Mouse (Mus musculus): Measurements from ENCODE around the gene Gm12830. TPM values are rescaled to one million over a fixed set of nuclear protein-coding genes. Genes with fewer than 3 reads are reported as not detected.

The Gm12830 gene
- polyA plus RNA-seq, 1 experiment, result not detected

- no peaks in the 10 kb centered on the region for H3K4me1 ChIP-seq
- peaks cover 9% of the 10 kb centered on the region for H3K27me3 ChIP-seq (replicated peaks)
- no peak for TF ChIP-seq FLI1 (IDR thresholded peaks at IDR 0.05; ENCODE audit: low read length)
- TF ChIP-seq GATA1 (IDR thresholded peaks at IDR 0.05; ENCODE audit: borderline replicate concordance, low read length), result no peak
- H3K4me3 ChIP-seq (replicated peaks), result no peak overlapping the region
- H3K9me3 ChIP-seq, result no peaks in the 10 kb centered on the region
- no peaks in the 10 kb centered on the region for H3K36me3 ChIP-seq (replicated peaks; ENCODE audit: low read length)
Measured at GRCm38 (mm10) chr4:114791650-114792049, 29.9 kb upstream of the Gm12830 start.

DNA sequence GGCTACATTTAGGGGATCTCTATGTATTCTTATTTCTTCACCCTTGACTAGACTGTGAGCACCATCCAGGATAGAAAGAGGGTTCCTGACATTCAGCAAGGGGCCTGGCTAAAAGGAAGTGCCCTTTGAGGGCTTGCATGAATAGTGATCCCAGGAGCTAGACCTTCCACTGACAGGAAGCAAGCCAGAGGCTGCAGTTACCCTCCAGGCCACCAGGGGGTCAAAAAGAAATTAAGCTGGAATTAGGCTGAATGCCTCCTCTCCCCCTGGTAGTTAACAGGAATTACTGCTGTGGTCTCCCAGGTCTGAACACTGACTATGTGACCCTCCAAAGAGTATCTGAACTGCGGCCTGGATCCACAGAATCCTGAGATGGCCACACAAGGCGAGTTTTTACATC is 27.7 kb upstream of the Gm12830 start:
- Histone ChIP-seq H3K9me3 (no peaks in the 10 kb centered on the region), H3K4me1 (no peaks in the 10 kb centered on the region), H3K36me3 (replicated peaks; ENCODE audit: low read length) (no peaks in the 10 kb centered on the region), H3K27me3 (replicated peaks) (peaks cover 9% of the 10 kb centered on the region), H3K4me3 (replicated peaks) (no peak overlapping the region)
- no peak for TF ChIP-seq FLI1 (IDR thresholded peaks at IDR 0.05; ENCODE audit: low read length)
- no peak for TF ChIP-seq GATA1 (IDR thresholded peaks at IDR 0.05; ENCODE audit: borderline replicate concordance, low read length)

- Histone ChIP-seq H3K4me3 (replicated peaks) (no peak overlapping the region), H3K9me3 (no peaks in the 10 kb centered on the region), H3K4me1 (no peaks in the 10 kb centered on the region), H3K36me3 (replicated peaks; ENCODE audit: low read length) (no peaks in the 10 kb centered on the region), H3K27me3 (replicated peaks) (peaks cover 13% of the 10 kb centered on the region)
- no peak for TF ChIP-seq GATA1 (IDR thresholded peaks at IDR 0.05; ENCODE audit: borderline replicate concordance, low read length)
- no peak for TF ChIP-seq FLI1 (IDR thresholded peaks at IDR 0.05; ENCODE audit: low read length)
Measured at GRCm38 (mm10) chr4:114797254-114797914, 24.1 kb upstream of the Gm12830 start.

DNA sequence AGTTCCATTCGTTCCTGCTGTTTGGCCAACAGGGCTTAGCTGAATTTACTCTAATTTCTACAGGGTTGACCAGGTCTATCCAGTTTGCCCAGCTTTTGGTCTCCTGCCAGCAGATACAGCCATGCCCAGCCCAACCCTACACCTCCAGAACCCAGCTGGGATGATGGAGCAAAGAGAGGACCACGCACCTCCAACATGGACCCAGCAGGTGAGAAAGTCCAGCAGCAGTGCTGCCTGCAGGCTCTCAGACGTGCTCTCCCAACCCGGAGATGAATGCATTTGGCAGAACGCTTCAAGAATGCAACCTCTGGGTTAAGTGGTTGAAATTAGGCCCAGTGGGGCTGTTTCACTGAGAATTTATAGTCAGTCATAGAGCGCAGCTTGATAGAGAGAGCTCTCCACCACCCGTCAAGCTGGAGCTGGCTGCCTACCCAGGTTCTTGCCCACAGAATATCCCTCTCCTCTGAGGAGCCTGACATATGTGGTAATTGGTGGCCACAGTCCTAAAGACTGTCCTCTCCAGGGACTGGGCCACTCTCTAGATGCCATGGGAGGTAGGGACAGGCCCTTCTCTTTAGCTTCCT is 23.4 kb upstream of the Gm12830 start:
- H3K27me3 ChIP-seq (replicated peaks), result peaks cover 13% of the 10 kb centered on the region
- H3K4me1 ChIP-seq, result no peaks in the 10 kb centered on the region
- TF ChIP-seq GATA1 (IDR thresholded peaks at IDR 0.05; ENCODE audit: borderline replicate concordance, low read length) (no peak), FLI1 (IDR thresholded peaks at IDR 0.05; ENCODE audit: low read length) (no peak)
- H3K9me3 ChIP-seq, result no peaks in the 10 kb centered on the region
- H3K4me3 ChIP-seq (replicated peaks), result no peak overlapping the region
- H3K36me3 ChIP-seq (replicated peaks; ENCODE audit: low read length), result no peaks in the 10 kb centered on the region

- Histone ChIP-seq H3K4me3 (replicated peaks) (no peak overlapping the region), H3K9me3 (peaks cover 5% of the 10 kb centered on the region; the same call in 1 of the 2 replicates), H3K27me3 (replicated peaks) (peaks cover 9% of the 10 kb centered on the region), H3K36me3 (replicated peaks; ENCODE audit: low read length) (no peaks in the 10 kb centered on the region), H3K4me1 (no peaks in the 10 kb centered on the region)
- TF ChIP-seq FLI1 (IDR thresholded peaks at IDR 0.05; ENCODE audit: low read length) (no peak), GATA1 (IDR thresholded peaks at IDR 0.05; ENCODE audit: borderline replicate concordance, low read length) (no peak)
Measured at GRCm38 (mm10) chr4:114804096-114804495, 17.4 kb upstream of the Gm12830 start.

DNA sequence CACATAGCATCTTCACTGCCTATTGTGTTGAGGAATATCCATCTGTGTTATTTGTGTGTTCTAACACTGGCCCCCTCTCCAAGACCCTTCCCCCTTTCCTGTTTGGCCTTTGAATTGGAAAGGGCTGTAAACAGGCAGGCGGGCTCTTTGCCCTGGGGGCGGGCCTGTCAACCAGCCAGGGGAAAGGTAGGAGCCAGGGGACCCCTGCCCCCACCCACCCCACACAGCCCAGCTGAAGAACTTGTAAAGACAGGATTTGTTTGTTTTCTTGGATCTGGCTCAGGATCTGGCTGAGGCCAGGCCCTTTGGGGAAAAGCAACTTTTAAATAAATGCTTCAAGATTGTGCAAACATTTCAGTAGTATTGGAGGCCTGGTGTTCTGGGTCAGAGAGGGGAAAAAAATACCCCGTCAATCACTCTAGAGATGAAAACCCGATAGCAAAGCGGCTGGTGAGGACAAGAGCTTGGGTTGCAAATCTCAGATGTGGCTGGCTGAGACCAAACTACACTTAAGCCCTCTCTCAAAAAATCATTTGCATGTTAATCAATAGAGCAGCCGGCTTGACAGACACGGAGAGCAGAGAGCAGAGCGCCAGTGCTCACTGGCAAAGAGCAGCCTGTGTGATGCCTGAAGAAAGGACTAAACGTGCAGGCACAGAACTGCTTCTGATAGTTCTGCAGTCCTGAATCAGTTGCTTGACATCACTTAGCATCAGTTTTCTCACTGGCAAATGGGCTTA is 2.4 kb upstream of the Gm12830 start:
- H3K27me3 ChIP-seq (replicated peaks), result peaks cover 38% of the 10 kb centered on the region
- no peak for TF ChIP-seq GATA1 (IDR thresholded peaks at IDR 0.05; ENCODE audit: borderline replicate concordance, low read length)
- TF ChIP-seq FLI1 (IDR thresholded peaks at IDR 0.05; ENCODE audit: low read length), result no peak
- H3K36me3 ChIP-seq (replicated peaks; ENCODE audit: low read length), result no peaks in the 10 kb centered on the region

GRCm38 (mm10) chr4:114834770-114835581 is 13.5 kb downstream of the Gm12830 start:
- no peaks in the 10 kb centered on the region for H3K9me3 ChIP-seq
- TF ChIP-seq GATA1 (IDR thresholded peaks at IDR 0.05; ENCODE audit: borderline replicate concordance, low read length) (no peak), FLI1 (IDR thresholded peaks at IDR 0.05; ENCODE audit: low read length) (no peak)
- H3K27me3 ChIP-seq (replicated peaks), result peaks cover 24% of the 10 kb centered on the region
- no peaks in the 10 kb centered on the region for H3K4me1 ChIP-seq
- H3K36me3 ChIP-seq (replicated peaks; ENCODE audit: low read length), result no peaks in the 10 kb centered on the region
- H3K4me3 ChIP-seq (replicated peaks), result no peak overlapping the region

More for the DNA sequence above, 2.4 kb upstream of the Gm12830 start:
- Histone ChIP-seq H3K4me3 (replicated peaks) (no peak overlapping the region), H3K9me3 (no peaks in the 10 kb centered on the region), H3K4me1 (peaks cover 19% of the 10 kb centered on the region)

- peaks cover 14% of the 10 kb centered on the region for H3K9me3 ChIP-seq
- TF ChIP-seq FLI1 (IDR thresholded peaks at IDR 0.05; ENCODE audit: low read length) (no peak), GATA1 (IDR thresholded peaks at IDR 0.05; ENCODE audit: borderline replicate concordance, low read length) (no peak)
- peaks cover 63% of the 10 kb centered on the region for H3K27me3 ChIP-seq (replicated peaks)
- H3K36me3 ChIP-seq (replicated peaks; ENCODE audit: low read length), result no peaks in the 10 kb centered on the region
- H3K4me3 ChIP-seq (replicated peaks), result no peak overlapping the region
- H3K4me1 ChIP-seq, result no peaks in the 10 kb centered on the region
Measured at GRCm38 (mm10) chr4:114841336-114841920, 19.9 kb downstream of the Gm12830 start.

DNA sequence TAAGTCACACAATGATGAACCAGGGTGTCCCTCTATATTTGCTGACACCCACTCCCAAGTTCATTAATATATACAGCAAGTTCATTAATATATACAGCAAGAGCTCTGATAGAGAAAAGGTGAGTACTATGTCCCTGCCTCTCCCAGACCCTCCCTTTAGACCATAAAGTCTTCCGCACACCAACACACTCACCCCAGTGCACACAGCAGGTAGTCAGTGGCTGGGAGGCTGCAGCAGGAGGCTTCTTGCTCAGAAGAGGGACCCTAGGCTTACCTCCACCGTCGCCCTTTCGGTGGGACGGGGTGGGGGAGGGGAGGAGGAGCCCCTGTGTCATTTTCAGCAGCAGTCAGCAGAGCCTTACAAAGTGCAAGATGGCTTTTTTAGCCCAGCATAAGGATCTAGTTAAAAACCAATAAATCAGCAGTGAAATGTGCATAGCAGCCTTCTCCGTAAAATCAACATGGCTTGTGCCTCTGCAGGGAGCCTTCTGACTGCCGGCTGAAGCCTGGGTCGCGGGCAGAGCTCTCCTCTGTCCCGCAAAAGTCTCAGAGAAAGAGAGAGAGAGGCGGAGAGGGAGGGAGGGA is 20.9 kb downstream of the Gm12830 start:
- H3K4me3 ChIP-seq (replicated peaks), result no peak overlapping the region
- H3K4me1 ChIP-seq, result no peaks in the 10 kb centered on the region
- TF ChIP-seq FLI1 (IDR thresholded peaks at IDR 0.05; ENCODE audit: low read length) (no peak), GATA1 (IDR thresholded peaks at IDR 0.05; ENCODE audit: borderline replicate concordance, low read length) (no peak)
- H3K27me3 ChIP-seq (replicated peaks), result peaks cover 64% of the 10 kb centered on the region
- H3K36me3 ChIP-seq (replicated peaks; ENCODE audit: low read length), result no peaks in the 10 kb centered on the region
- H3K9me3 ChIP-seq, result peaks cover 14% of the 10 kb centered on the region

All from megakaryocyte, embryonic 14.5 days (primary cell).